Comparison of ENCODE assay signal across 10 mouse cellular contexts in the genomic region with DNA sequence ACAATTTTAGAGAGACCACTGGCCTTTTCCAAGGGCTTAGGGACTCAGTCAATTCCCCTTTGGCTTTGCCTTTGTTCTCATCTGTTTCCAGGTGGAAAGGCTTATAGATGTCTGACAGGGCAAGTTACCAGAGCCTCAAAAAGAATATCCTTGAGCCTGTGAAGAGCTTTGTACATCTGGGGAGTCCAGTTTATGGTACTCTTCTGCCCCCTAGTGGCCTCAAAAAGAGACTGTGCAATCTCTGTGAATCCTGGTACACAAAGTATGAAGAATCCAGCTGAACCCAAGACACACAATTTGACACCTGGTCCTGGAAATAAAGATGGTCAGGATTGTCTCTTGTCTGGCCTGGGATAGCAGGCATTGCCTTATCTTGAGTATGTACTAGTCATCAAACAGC. TPM values are rescaled to one million over a fixed set of nuclear protein-coding genes. Genes with fewer than 3 reads are reported as not detected.
DNase-seq lines count a peak whose midpoint lies in the region; ATAC-seq and TF ChIP-seq lines count a peak whose summit lies in the region.
"Had no signal": no experiment of that assay in that cellular context is flagged by ENCODE, and none has a peak within 500 bp of the region (broad histone marks: within the 10 kb centered on the region; RNA-seq: fewer than 3 reads in every experiment).

No protein-coding gene starts in this region.

- H3K9ac ChIP-seq in CH12.LX (ENCODE audit: insufficient read depth, low read depth), result no peak overlapping the region
- no peak overlapping the region for H3K9ac ChIP-seq in limb, embryonic 14.5 days (ENCODE audit: low read depth, low read length, severe bottlenecking)
- H3K9ac ChIP-seq: hindbrain, embryonic 15.5 days had no signal

- TF ChIP-seq RAD21 in CH12.LX (IDR thresholded peaks at IDR 0.05; ENCODE audit: low read depth, low read length), result peak; percentile 21

- in situ Hi-C loops in CH12.LX (cut with MboI; ENCODE audit: low pct_ligation_motif_present, low pct_unique_long_range_greater_than_20kb, low sequenced_read_pairs), result no loop called here

- no peak for TF ChIP-seq EP300 in CH12.LX (IDR thresholded peaks at IDR 0.05; ENCODE audit: low read length)

- no peaks in the 10 kb centered on the region for H3K27me3 ChIP-seq in CH12.LX (replicated peaks)
- no peaks in the 10 kb centered on the region for H3K27me3 ChIP-seq in limb, embryonic 14.5 days (ENCODE audit: control insufficient read depth, insufficient read depth, low read length)
- H3K27me3 ChIP-seq: hindbrain, embryonic 15.5 days had no signal

- no peaks in the 10 kb centered on the region for H3K4me1 ChIP-seq in CH12.LX (ENCODE audit: control insufficient read depth in 1 of 2, insufficient read depth in 2 of 2)
- H3K4me1 ChIP-seq in limb, embryonic 14.5 days (ENCODE audit: control insufficient read depth, insufficient read depth, low read length), result no peaks in the 10 kb centered on the region
- H3K4me1 ChIP-seq: hindbrain, embryonic 15.5 days had no signal

- intact Hi-C loops in heart, postnatal 10 days (cut with DNase I), result no loop called here
- intact Hi-C loops in left cerebral cortex, postnatal 14 days (cut with DNase I), result no loop called here

- no peak overlapping the region for H3K27ac ChIP-seq in CH12.LX (ENCODE audit: insufficient read depth, low read depth)
- H3K27ac ChIP-seq in limb, embryonic 14.5 days (replicated peaks; ENCODE audit: low read depth, low read length), result no peak overlapping the region
- H3K27ac ChIP-seq: hindbrain, embryonic 15.5 days had no signal

- H3K4me2 ChIP-seq in CH12.LX (ENCODE audit: insufficient read depth, low read depth, poor library complexity, severe bottlenecking), result no peak overlapping the region
- no peak overlapping the region for H3K4me2 ChIP-seq in limb, embryonic 14.5 days (replicated peaks; ENCODE audit: low read depth, low read length, severe bottlenecking)
- H3K4me2 ChIP-seq: hindbrain, embryonic 15.5 days had no signal

- no peaks in the 10 kb centered on the region for H3K79me2 ChIP-seq in CH12.LX (replicated peaks; ENCODE audit: control insufficient read depth, extremely low read depth, insufficient read depth, poor library complexity, severe bottlenecking)

- TF ChIP-seq CTCF in CH12.LX (conservative IDR thresholded peaks at IDR 0.05 in 1 of 2, IDR thresholded peaks at IDR 0.05 in 1 of 2; ENCODE audit: low read depth in 2 of 2, low read length in 2 of 2), result peak in 1 of 2 experiments; percentile 25; a peak in 2 of 4 replicates

- H3K36me3 ChIP-seq in CH12.LX (replicated peaks in 1 of 2; ENCODE audit: control insufficient read depth in 1 of 2, insufficient read depth in 1 of 2, low read length in 1 of 2), result no peaks in the 10 kb centered on the region
- H3K36me3 ChIP-seq in limb, embryonic 14.5 days (ENCODE audit: control insufficient read depth, insufficient read depth, low read length), result no peaks in the 10 kb centered on the region
- H3K36me3 ChIP-seq: hindbrain, embryonic 15.5 days had no signal

- dilution Hi-C loops in CH12.LX (cut with MboI; ENCODE audit: extremely low pct_ligation_motif_present, extremely low pct_unique_long_range_greater_than_20kb, low sequenced_read_pairs), result no loop called here

- TF ChIP-seq POLR2A in CH12.LX (IDR thresholded peaks at IDR 0.05; ENCODE audit: low read depth, low read length), result no peak
- TF ChIP-seq POLR2A in limb, embryonic 14.5 days (IDR thresholded peaks at IDR 0.05; ENCODE audit: borderline replicate concordance, extremely low read depth, insufficient read depth, insufficient read length), result no peak

- ATAC-seq in frontal cortex, adult (ENCODE audit: low TSS enrichment), result peak; percentile 67; the same call in 1 of the 2 replicates
- ATAC-seq in limb, embryonic 14.5 days (ENCODE audit: low FRiP score, low read depth), result no peak

- no peak for DNase-seq in frontal cortex, postnatal 25 days (ENCODE audit: low spot score in 2 of 2)
- peak; percentile 0 for DNase-seq in CH12.LX (ENCODE audit: extremely low read depth)
- DNase-seq in embryo, embryonic 10.5 days (ENCODE audit: low spot score), result peak; percentile 56
- peak; percentile 11 for DNase-seq in limb, embryonic 14.5 days (ENCODE audit: low spot score)
- DNase-seq in heart, adult 9 months (ENCODE audit: low spot score in 2 of 2), result no peak
- DNase-seq in heart, postnatal 10 days, result no peak
- no peak for DNase-seq in left cerebral cortex, postnatal 14 days (ENCODE audit: low spot score in 2 of 2)

- H3K9me3 ChIP-seq in CH12.LX (replicated peaks; ENCODE audit: low read length), result peaks cover 39% of the 10 kb centered on the region
- no peaks in the 10 kb centered on the region for H3K9me3 ChIP-seq in limb, embryonic 14.5 days (ENCODE audit: control insufficient read depth, low read length)
- H3K9me3 ChIP-seq: hindbrain, embryonic 15.5 days had no signal

- H3K4me3 ChIP-seq in CH12.LX (replicated peaks in 1 of 3; ENCODE audit: low read depth in 2 of 3, low read length in 2 of 3, poor library complexity in 1 of 3), result no peak overlapping the region
- H3K4me3 ChIP-seq in limb, embryonic 14.5 days (replicated peaks; ENCODE audit: low read length), result no peak overlapping the region
- H3K4me3 ChIP-seq: hindbrain, embryonic 15.5 days had no signal

TF ChIP-seq in CH12.LX, 34 proteins besides CTCF, POLR2A, EP300 and RAD21:
- TF ChIP-seq KAT2A (IDR thresholded peaks at IDR 0.05; ENCODE audit: insufficient replicate concordance, low read length) (no peak), GABPA (IDR thresholded peaks at IDR 0.05; ENCODE audit: insufficient replicate concordance, low read depth, low read length) (no peak), MYC (IDR thresholded peaks at IDR 0.05; ENCODE audit: low read depth, low read length) (no peak), USF2 (conservative IDR thresholded peaks at IDR 0.05; ENCODE audit: low read depth, low read length) (no peak), IRF4 (IDR thresholded peaks at IDR 0.05; ENCODE audit: low read depth, low read length) (no peak), ELF1 (IDR thresholded peaks at IDR 0.05; ENCODE audit: low read depth, low read length) (no peak), JUND (conservative IDR thresholded peaks at IDR 0.05; ENCODE audit: low read depth, low read length) (no peak), ZKSCAN1 (IDR thresholded peaks at IDR 0.05; ENCODE audit: borderline replicate concordance, low read depth, low read length) (no peak), ZC3H11A (IDR thresholded peaks at IDR 0.05; ENCODE audit: low read depth, low read length) (no peak), MEF2A (IDR thresholded peaks at IDR 0.05; ENCODE audit: borderline replicate concordance, low read depth, low read length) (no peak), HCFC1 (IDR thresholded peaks at IDR 0.05; ENCODE audit: low read depth, low read length) (no peak), TCF12 (IDR thresholded peaks at IDR 0.05; ENCODE audit: low read depth, low read length) (no peak), ETS1 (conservative IDR thresholded peaks at IDR 0.05; ENCODE audit: low read depth, low read length) (no peak), POLR2AphosphoS2 (IDR thresholded peaks at IDR 0.05; ENCODE audit: low read depth, low read length) (no peak), E2F4 (IDR thresholded peaks at IDR 0.05; ENCODE audit: insufficient replicate concordance, low read depth, low read length) (no peak), USF1 (IDR thresholded peaks at IDR 0.05; ENCODE audit: low read depth, low read length) (no peak)

RNA-seq across cellular contexts. Expression of a gene that starts 34.8 kb away (rescaled TPM):
- not detected in 2 replicates for total RNA-seq in CH12.LX (2012; rRNA removed)
- not detected in 2 replicates for total RNA-seq in CH12.LX (2014; rRNA removed)
- polyA plus RNA-seq in CH12.LX (2012; ENCODE audit: insufficient read length, low read depth), result not detected in 2 replicates
- not detected in 2 replicates for polyA plus RNA-seq in limb, embryonic 14.5 days (2012; rRNA removed)
- polyA plus RNA-seq in limb, embryonic 14.5 days (2014; fragmentation: Nextera tagmentation; extraction: Ambion mirVana), result not detected in 2 replicates
- not detected for total RNA-seq in heart, postnatal 10 days (2021)
- not detected for total RNA-seq in left cerebral cortex, postnatal 14 days (2021)
- polyA plus RNA-seq: hindbrain, embryonic 15.5 days; stomach, embryonic 16.5 days had no signal

RNA-seq across cellular contexts. Expression of a gene that starts 39.8 kb away (rescaled TPM):
- total RNA-seq in CH12.LX (2012; rRNA removed) (not detected in 2 replicates), CH12.LX (2014; rRNA removed) (not detected in 2 replicates)
- polyA plus RNA-seq in CH12.LX (2012; ENCODE audit: insufficient read length, low read depth), result not detected in 2 replicates
- polyA plus RNA-seq in limb, embryonic 14.5 days (2012; rRNA removed), result not detected in 2 replicates
- polyA plus RNA-seq in limb, embryonic 14.5 days (2014; fragmentation: Nextera tagmentation; extraction: Ambion mirVana), result not detected in 2 replicates
- not detected for total RNA-seq in heart, postnatal 10 days (2021)
- not detected for total RNA-seq in left cerebral cortex, postnatal 14 days (2021)
- polyA plus RNA-seq: hindbrain, embryonic 15.5 days; stomach, embryonic 16.5 days had no signal

Comparison
In these comparisons a context has a peak if more than half of its experiments do, and no peak if none do; other contexts are left out.
1. DNase-seq: peak in CH12.LX (single experiment), embryo, embryonic 10.5 days (single experiment) and limb, embryonic 14.5 days (single experiment); none in frontal cortex, postnatal 25 days (0 of 2), heart, adult 9 months (0 of 2), heart, postnatal 10 days (0 of 2) and left cerebral cortex, postnatal 14 days (0 of 2).